Mouse (Mus musculus): ENCODE measurements around the gene Sumf1. TPM values are rescaled to one million over a fixed set of nuclear protein-coding genes. Genes with fewer than 3 reads are reported as not detected.

The Sumf1 gene
- total and polyA plus RNA-seq, 3 experiments, result 16.0 to 25.9 (median 22.8) TPM

DNA sequence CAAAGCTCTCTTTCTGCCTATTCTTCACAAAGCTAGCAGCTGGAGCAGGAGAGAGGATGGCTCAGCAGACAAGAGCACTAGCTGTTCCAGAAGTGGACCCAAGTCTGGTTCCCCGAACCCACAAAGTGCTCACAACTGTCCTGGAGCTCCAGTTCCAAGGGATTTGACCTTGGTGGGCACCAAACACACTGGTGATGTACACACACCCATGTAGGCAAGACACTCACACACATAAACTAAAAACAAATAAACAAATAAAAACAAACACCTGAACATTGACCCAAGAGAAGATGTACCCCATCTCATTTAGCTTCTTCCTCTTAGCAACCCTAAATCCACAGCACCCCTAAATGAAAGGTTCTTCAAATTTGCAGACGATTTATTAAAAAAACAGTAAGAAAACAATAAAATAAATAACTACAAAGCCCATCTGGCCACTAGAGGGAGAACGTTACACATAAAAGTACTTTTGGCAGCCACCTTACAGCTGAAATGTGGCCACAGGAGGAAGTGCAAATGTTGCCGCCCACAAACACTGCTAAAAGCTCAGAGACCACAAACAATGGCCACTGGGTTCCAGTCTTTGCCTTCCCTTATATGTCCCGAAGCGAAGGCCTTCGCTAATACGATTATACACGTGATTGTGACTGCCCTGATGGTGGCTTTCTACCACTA is 87.1 kb downstream of the Sumf1 start:
- peak; percentile 87 for ATAC-seq (ENCODE audit: extremely low read depth, insufficient number of reproducible peaks, low FRiP score, poor library complexity, severe bottlenecking)
- no peaks in the 10 kb centered on the region for H3K9me3 ChIP-seq (replicated peaks)

DNA sequence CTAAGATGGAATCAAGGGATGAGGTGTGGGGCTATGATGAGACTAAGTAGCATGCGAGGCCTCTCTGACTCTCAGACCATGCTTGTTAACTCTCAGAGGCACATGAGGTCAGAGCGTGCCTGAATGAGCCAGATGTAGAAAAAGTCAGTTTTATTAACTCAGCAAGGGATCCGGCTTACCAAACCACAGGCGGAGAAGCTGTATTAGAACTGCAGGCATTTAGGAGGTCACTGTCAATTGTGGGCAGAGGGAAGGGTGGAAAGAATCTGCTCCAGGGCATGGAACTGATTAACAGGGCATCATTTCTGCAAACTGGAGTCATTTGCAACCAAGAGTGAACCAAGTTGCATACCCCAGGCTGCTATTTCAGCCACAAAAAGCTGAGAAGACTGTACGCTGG is 89.9 kb downstream of the Sumf1 start:
- TF ChIP-seq CTCF (IDR thresholded peaks at IDR 0.05; ENCODE audit: low read depth, low read length), result no peak
- no peak for TF ChIP-seq GATA2 (IDR thresholded peaks at IDR 0.05; ENCODE audit: borderline replicate concordance, low read depth, low read length)
- no peak for TF ChIP-seq TAL1 (conservative IDR thresholded peaks at IDR 0.05; ENCODE audit: low read depth, low read length)
- TF ChIP-seq GATA1 (IDR thresholded peaks at IDR 0.05; ENCODE audit: borderline replicate concordance, low read length), result no peak
- TF ChIP-seq POLR2AphosphoS5 (IDR thresholded peaks at IDR 0.05; ENCODE audit: insufficient replicate concordance, low read depth, low read length), result no peak
- H3K27me3 ChIP-seq (ENCODE audit: insufficient read depth, low read length), result peaks cover 5% of the 10 kb centered on the region
- H3K4me1 ChIP-seq (ENCODE audit: insufficient read depth, low read depth, low read length), result peaks cover 6% of the 10 kb centered on the region
- H3K4me3 ChIP-seq (ENCODE audit: low read depth, low read length), result no peak overlapping the region
- no peaks in the 10 kb centered on the region for H3K9me3 ChIP-seq (replicated peaks)
- no peaks in the 10 kb centered on the region for H3K36me3 ChIP-seq (replicated peaks)
- DNase-seq (ENCODE audit: low spot score) (no peak), ATAC-seq (ENCODE audit: extremely low read depth, insufficient number of reproducible peaks, low FRiP score, poor library complexity, severe bottlenecking) (no peak)

More for the DNA sequence above, 87.1 kb downstream of the Sumf1 start:
- DNase-seq (ENCODE audit: low spot score), result peak; percentile 61
- TF ChIP-seq TAL1 (conservative IDR thresholded peaks at IDR 0.05; ENCODE audit: low read depth, low read length), result no peak
- TF ChIP-seq GATA1 (IDR thresholded peaks at IDR 0.05; ENCODE audit: borderline replicate concordance, low read length), result no peak
- no peak for TF ChIP-seq GATA2 (IDR thresholded peaks at IDR 0.05; ENCODE audit: borderline replicate concordance, low read depth, low read length)
- TF ChIP-seq CTCF (IDR thresholded peaks at IDR 0.05; ENCODE audit: low read depth, low read length), result peak; percentile 37; the same call in 1 of the 2 replicates
- Histone ChIP-seq H3K4me1 (ENCODE audit: insufficient read depth, low read depth, low read length) (peaks cover 6% of the 10 kb centered on the region), H3K4me3 (ENCODE audit: low read depth, low read length) (no peak overlapping the region), H3K27me3 (ENCODE audit: insufficient read depth, low read length) (peaks cover 3% of the 10 kb centered on the region), H3K36me3 (replicated peaks) (peaks cover 7% of the 10 kb centered on the region)

DNA sequence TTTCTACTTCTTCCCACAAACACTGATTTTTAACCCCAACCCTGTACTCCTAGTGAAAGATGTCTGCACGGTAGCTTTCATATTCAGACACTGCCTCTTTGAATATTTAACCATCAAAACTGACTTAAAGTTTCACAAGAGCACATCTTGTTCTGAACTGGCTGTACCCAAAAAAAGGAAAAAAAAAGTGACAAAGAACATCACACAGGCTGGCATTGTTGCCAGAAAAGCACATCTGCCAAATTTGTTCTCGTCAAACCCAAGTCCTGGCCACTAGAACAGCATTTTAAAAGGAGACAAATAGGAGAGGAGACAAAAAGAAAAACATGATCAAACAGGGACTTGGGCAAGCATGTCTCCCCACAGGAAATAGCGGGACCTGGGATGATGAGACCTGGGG is 91.9 kb downstream of the Sumf1 start:
- DNase-seq (ENCODE audit: low spot score) (no peak), ATAC-seq (ENCODE audit: extremely low read depth, insufficient number of reproducible peaks, low FRiP score, poor library complexity, severe bottlenecking) (no peak)
- Histone ChIP-seq H3K36me3 (replicated peaks) (no peaks in the 10 kb centered on the region), H3K27me3 (ENCODE audit: insufficient read depth, low read length) (peaks cover 5% of the 10 kb centered on the region), H3K9me3 (replicated peaks) (no peaks in the 10 kb centered on the region), H3K4me1 (ENCODE audit: insufficient read depth, low read depth, low read length) (peaks cover 1% of the 10 kb centered on the region; the same call in 1 of the 2 replicates), H3K4me3 (ENCODE audit: low read depth, low read length) (no peak overlapping the region)
- TF ChIP-seq GATA2 (IDR thresholded peaks at IDR 0.05; ENCODE audit: borderline replicate concordance, low read depth, low read length), result no peak
- no peak for TF ChIP-seq CTCF (IDR thresholded peaks at IDR 0.05; ENCODE audit: low read depth, low read length)
- TF ChIP-seq TAL1 (conservative IDR thresholded peaks at IDR 0.05; ENCODE audit: low read depth, low read length), result no peak
- no peak for TF ChIP-seq POLR2AphosphoS5 (IDR thresholded peaks at IDR 0.05; ENCODE audit: insufficient replicate concordance, low read depth, low read length)
- TF ChIP-seq GATA1 (IDR thresholded peaks at IDR 0.05; ENCODE audit: borderline replicate concordance, low read length), result no peak

DNA sequence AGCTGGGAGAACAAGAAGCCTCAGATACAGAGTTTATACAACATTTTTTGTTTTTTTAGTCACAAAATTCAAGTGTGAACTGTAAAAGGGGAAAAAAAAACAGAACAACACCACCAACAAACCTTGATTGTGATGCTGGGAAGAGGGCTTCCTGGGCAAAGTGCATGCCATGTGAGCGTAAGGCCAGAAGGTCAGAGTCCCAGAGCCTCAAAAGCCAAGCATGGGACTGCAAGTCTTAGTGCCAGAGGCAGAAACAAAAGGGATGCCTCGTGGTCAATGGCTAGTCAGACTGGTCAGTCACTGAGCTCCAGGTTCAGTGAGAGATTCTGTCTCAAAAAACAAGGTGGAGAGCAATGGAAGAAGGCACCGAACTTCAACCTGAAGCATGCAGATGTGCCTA is 92.7 kb downstream of the Sumf1 start:
- Histone ChIP-seq H3K4me3 (ENCODE audit: low read depth, low read length) (no peak overlapping the region), H3K4me1 (ENCODE audit: insufficient read depth, low read depth, low read length) (no peaks in the 10 kb centered on the region), H3K9me3 (replicated peaks) (no peaks in the 10 kb centered on the region), H3K36me3 (replicated peaks) (no peaks in the 10 kb centered on the region), H3K27me3 (ENCODE audit: insufficient read depth, low read length) (peaks cover 5% of the 10 kb centered on the region)
- no peak for ATAC-seq (ENCODE audit: extremely low read depth, insufficient number of reproducible peaks, low FRiP score, poor library complexity, severe bottlenecking)
- no peak for DNase-seq (ENCODE audit: low spot score)
- TF ChIP-seq CTCF (IDR thresholded peaks at IDR 0.05; ENCODE audit: low read depth, low read length) (no peak), POLR2AphosphoS5 (IDR thresholded peaks at IDR 0.05; ENCODE audit: insufficient replicate concordance, low read depth, low read length) (no peak), GATA2 (IDR thresholded peaks at IDR 0.05; ENCODE audit: borderline replicate concordance, low read depth, low read length) (no peak), GATA1 (IDR thresholded peaks at IDR 0.05; ENCODE audit: borderline replicate concordance, low read length) (no peak), TAL1 (conservative IDR thresholded peaks at IDR 0.05; ENCODE audit: low read depth, low read length) (no peak)

DNA sequence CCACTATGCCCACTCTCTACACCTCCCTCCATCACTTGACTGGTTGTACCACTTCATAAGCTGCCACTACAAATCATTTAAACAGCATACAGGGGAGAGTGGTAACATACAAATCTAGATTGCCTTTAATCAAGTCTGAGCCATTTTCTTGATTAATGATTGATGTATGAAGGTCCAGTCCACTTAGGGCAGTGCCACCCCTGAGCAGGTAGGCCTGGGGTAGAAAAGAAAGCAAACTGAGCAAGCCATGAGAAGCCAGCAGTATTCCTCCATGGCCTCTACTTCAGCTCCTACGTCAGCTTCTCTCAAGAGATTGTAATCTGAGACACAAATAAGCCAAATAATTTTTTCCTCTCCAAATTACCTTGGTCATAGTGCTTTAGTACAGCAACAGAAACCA is 94.1 kb downstream of the Sumf1 start:
- H3K4me1 ChIP-seq (ENCODE audit: insufficient read depth, low read depth, low read length), result no peaks in the 10 kb centered on the region
- H3K36me3 ChIP-seq (replicated peaks), result no peaks in the 10 kb centered on the region
- TF ChIP-seq GATA2 (IDR thresholded peaks at IDR 0.05; ENCODE audit: borderline replicate concordance, low read depth, low read length) (no peak), CTCF (IDR thresholded peaks at IDR 0.05; ENCODE audit: low read depth, low read length) (no peak), POLR2AphosphoS5 (IDR thresholded peaks at IDR 0.05; ENCODE audit: insufficient replicate concordance, low read depth, low read length) (no peak), GATA1 (IDR thresholded peaks at IDR 0.05; ENCODE audit: borderline replicate concordance, low read length) (no peak)
- H3K4me3 ChIP-seq (ENCODE audit: low read depth, low read length), result no peak overlapping the region
- peaks cover 5% of the 10 kb centered on the region for H3K27me3 ChIP-seq (ENCODE audit: insufficient read depth, low read length)
- ATAC-seq (ENCODE audit: extremely low read depth, insufficient number of reproducible peaks, low FRiP score, poor library complexity, severe bottlenecking) (no peak), DNase-seq (ENCODE audit: low spot score) (no peak)
- H3K9me3 ChIP-seq (replicated peaks), result no peaks in the 10 kb centered on the region

DNA sequence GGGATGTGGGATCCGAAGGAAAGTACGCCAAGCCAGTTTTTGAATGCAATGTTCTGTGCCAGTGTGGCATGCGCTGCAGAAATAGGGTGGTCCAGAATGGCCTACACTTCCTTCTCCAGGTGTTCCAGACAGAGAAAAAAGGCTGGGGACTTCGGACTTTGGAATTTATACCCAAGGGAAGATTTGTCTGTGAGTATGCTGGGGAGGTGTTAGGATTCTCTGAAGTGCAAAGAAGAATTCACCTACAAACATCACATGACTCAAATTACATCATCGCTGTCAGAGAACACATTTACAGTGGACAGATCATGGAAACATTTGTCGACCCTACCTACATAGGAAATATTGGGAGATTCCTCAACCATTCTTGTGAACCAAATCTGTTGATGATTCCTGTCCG is 109.5 kb downstream of the Sumf1 start:
- DNase-seq (ENCODE audit: low spot score), result no peak
- Histone ChIP-seq H3K36me3 (replicated peaks) (peaks cover 9% of the 10 kb centered on the region), H3K4me1 (ENCODE audit: insufficient read depth, low read depth, low read length) (no peaks in the 10 kb centered on the region), H3K27me3 (ENCODE audit: insufficient read depth, low read length) (no peaks in the 10 kb centered on the region), H3K4me3 (ENCODE audit: low read depth, low read length) (no peak overlapping the region), H3K9me3 (replicated peaks) (no peaks in the 10 kb centered on the region)
- no peak for ATAC-seq (ENCODE audit: extremely low read depth, insufficient number of reproducible peaks, low FRiP score, poor library complexity, severe bottlenecking)
- TF ChIP-seq POLR2AphosphoS5 (IDR thresholded peaks at IDR 0.05; ENCODE audit: insufficient replicate concordance, low read depth, low read length) (no peak), GATA2 (IDR thresholded peaks at IDR 0.05; ENCODE audit: borderline replicate concordance, low read depth, low read length) (no peak), TAL1 (conservative IDR thresholded peaks at IDR 0.05; ENCODE audit: low read depth, low read length) (no peak), GATA1 (IDR thresholded peaks at IDR 0.05; ENCODE audit: borderline replicate concordance, low read length) (no peak), CTCF (IDR thresholded peaks at IDR 0.05; ENCODE audit: low read depth, low read length) (no peak)
